Mouse (Mus musculus) inflammation-experienced regulatory T-cells, adult 6 months (primary cell): ENCODE measurements around the gene Syt8. TPM values are rescaled to one million over a fixed set of nuclear protein-coding genes. Genes with fewer than 3 reads are reported as not detected.
"Not testable (repeated sequence)": the region's sequence is repeated elsewhere in the genome, so short reads cannot be mapped to it uniquely, and the experiment has no call there.

Experiments
- ATAC-seq: one replicate; pipeline ENCODE4 v1.8.0; 2017
- polyA plus RNA-seq, 3 experiments: library from polyadenylated mRNA; unstranded; fragments of 100-300 nt; shearing (Covaris generic); gene quantifications; one replicate each; pipeline ENCODE4 v1.2.1; 2017

Syt8 gene
- polyA plus RNA-seq = not detected

- ATAC-seq = no peak
These were observed at the start of gene Syt8 for GRCm38 (mm10) chr7:142434137-142434865. Syt8 (plus strand) TSS chr7:142434850.

- no peak for ATAC-seq
These were observed 48.8 kb upstream of the Syt8 start for GRCm38 (mm10) chr7:142385742-142386403.

GRCm38 (mm10) chr7:142386621-142387201 lies 47.9 kb upstream of the Syt8 start:
- no peak for ATAC-seq

GRCm38 (mm10) chr7:142387419-142388148 lies 47.1 kb upstream of the Syt8 start, which contains the start of gene Ctsd:
Ctsd (minus strand) TSS chr7:142388038.
- peak; percentile 80 for ATAC-seq

GRCm38 (mm10) chr7:142388198-142388597 lies 46.5 kb upstream of the Syt8 start:
- no peak for ATAC-seq

- ATAC-seq = no peak
These were observed 45.9 kb upstream of the Syt8 start for GRCm38 (mm10) chr7:142388740-142389139.

- ATAC-seq = no peak
These were observed 44.5 kb upstream of the Syt8 start for GRCm38 (mm10) chr7:142389961-142390650.

- ATAC-seq = no peak
These were observed 43.5 kb upstream of the Syt8 start for GRCm38 (mm10) chr7:142391108-142391507.

GRCm38 (mm10) chr7:142391609-142392008 lies 43.0 kb upstream of the Syt8 start:
- no peak for ATAC-seq

- ATAC-seq = no peak
These were observed 41.5 kb upstream of the Syt8 start for GRCm38 (mm10) chr7:142393191-142393590.

GRCm38 (mm10) chr7:142394261-142395190 lies 40.1 kb upstream of the Syt8 start:
- ATAC-seq = no peak

GRCm38 (mm10) chr7:142395472-142395871 lies 39.2 kb upstream of the Syt8 start:
- ATAC-seq = no peak

- no peak for ATAC-seq
These were observed 38.0 kb upstream of the Syt8 start for GRCm38 (mm10) chr7:142396611-142397010.

- ATAC-seq = no peak
These were observed 36.6 kb upstream of the Syt8 start for GRCm38 (mm10) chr7:142398052-142398451.

GRCm38 (mm10) chr7:142399250-142399649 lies 35.4 kb upstream of the Syt8 start:
- no peak for ATAC-seq

GRCm38 (mm10) chr7:142400112-142400749 lies 34.4 kb upstream of the Syt8 start:
- no peak for ATAC-seq

GRCm38 (mm10) chr7:142400750-142401142 lies 33.9 kb upstream of the Syt8 start:
- no peak for ATAC-seq

GRCm38 (mm10) chr7:142403591-142403990 lies 31.1 kb upstream of the Syt8 start:
- ATAC-seq = no peak

GRCm38 (mm10) chr7:142405134-142405533 lies 29.5 kb upstream of the Syt8 start:
- ATAC-seq = not testable (repeated sequence)

- no peak for ATAC-seq
These were observed 26.7 kb upstream of the Syt8 start for GRCm38 (mm10) chr7:142407935-142408334.

- ATAC-seq = no peak
These were observed 26.0 kb upstream of the Syt8 start for GRCm38 (mm10) chr7:142408686-142409085.
